8 mouse cellular contexts compared by ENCODE assay signal in the genomic region with DNA sequence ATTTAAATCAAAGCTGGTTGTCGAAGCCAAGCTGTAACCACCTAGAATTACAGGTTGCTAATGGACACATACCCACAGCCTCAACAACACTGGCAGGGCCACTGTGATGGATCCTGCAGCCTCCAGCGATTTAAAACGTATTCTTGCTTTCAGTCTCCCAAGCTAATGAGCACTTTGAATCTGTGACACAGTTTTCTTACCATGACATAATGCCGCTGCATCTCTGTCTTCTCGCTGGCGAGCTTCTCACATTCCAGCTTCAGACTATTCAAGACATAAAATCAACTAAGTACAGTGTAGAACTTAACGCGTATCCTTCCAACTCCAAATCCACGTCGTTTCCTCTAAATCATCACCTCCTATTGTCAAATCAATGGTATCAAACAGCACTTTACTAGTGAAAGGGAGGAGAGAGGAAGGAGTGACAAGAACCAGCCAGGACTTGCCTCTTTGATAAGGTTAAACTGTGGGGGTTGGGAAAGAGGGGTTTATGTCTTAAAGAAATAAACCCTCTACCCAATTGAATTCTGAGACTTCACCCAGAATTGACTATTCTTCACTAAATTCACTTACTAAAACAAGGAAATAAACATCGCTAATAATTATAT. TPM values are rescaled to one million over a fixed set of nuclear protein-coding genes. Genes with fewer than 3 reads are reported as not detected.
DNase-seq lines count a peak whose midpoint lies in the region; ATAC-seq and TF ChIP-seq lines count a peak whose summit lies in the region.

No protein-coding gene starts in this region.

- 39% methylated on average over 11 of the region's 11 CpGs for WGBS in lung, postnatal 0 days
- WGBS in limb, embryonic 13.5 days = 7% methylated on average over 11 of the region's 11 CpGs
- WGBS in stomach, embryonic 15.5 days = 31% methylated on average over 11 of the region's 11 CpGs

- H3K36me3 ChIP-seq in lung, postnatal 0 days (ENCODE audit: insufficient read depth, low read length) = peaks cover 6% of the 10 kb centered on the region; the same call in 1 of the 2 replicates
- H3K36me3 ChIP-seq in limb, embryonic 13.5 days = peaks cover 3% of the 10 kb centered on the region; the same call in 1 of the 2 replicates
- no peaks in the 10 kb centered on the region for H3K36me3 ChIP-seq in stomach, embryonic 15.5 days

- peaks cover 4% of the 10 kb centered on the region for H3K4me1 ChIP-seq in lung, postnatal 0 days (ENCODE audit: insufficient read depth, low read depth, low read length)
- peaks cover 39% of the 10 kb centered on the region for H3K4me1 ChIP-seq in limb, embryonic 13.5 days
- H3K4me1 ChIP-seq in stomach, embryonic 15.5 days = peaks cover 5% of the 10 kb centered on the region; the same call in 1 of the 2 replicates

- no peak for TF ChIP-seq CTCF in lung, postnatal 0 days (IDR thresholded peaks at IDR 0.05)

- H3K9me3 ChIP-seq in lung, postnatal 0 days (ENCODE audit: low read length) = no peaks in the 10 kb centered on the region
- H3K9me3 ChIP-seq in limb, embryonic 13.5 days = no peaks in the 10 kb centered on the region
- H3K9me3 ChIP-seq in stomach, embryonic 15.5 days = no peaks in the 10 kb centered on the region

- peak overlapping the region; percentile 92; the same call in 1 of the 2 replicates for H3K4me3 ChIP-seq in lung, postnatal 0 days (ENCODE audit: low read depth, low read length)
- H3K4me3 ChIP-seq in limb, embryonic 13.5 days = peak overlapping the region; percentile 79
- H3K4me3 ChIP-seq in stomach, embryonic 15.5 days (replicated peaks) = peak overlapping the region; percentile 88

- H3K27ac ChIP-seq in lung, postnatal 0 days (ENCODE audit: low read length) = no peak overlapping the region
- H3K27ac ChIP-seq in limb, embryonic 13.5 days = no peak overlapping the region
- H3K27ac ChIP-seq in stomach, embryonic 15.5 days = no peak overlapping the region

- H3K9ac ChIP-seq in lung, postnatal 0 days (replicated peaks; ENCODE audit: low read depth) = no peak overlapping the region
- H3K9ac ChIP-seq in limb, embryonic 13.5 days = peak overlapping the region; percentile 58
- no peak overlapping the region for H3K9ac ChIP-seq in stomach, embryonic 15.5 days

- intact Hi-C loops in gastrocnemius, postnatal 36 days (cut with DNase I) = loop anchor here (10.0 kb wide), 1 partner anchor 141 kb away; no protein-coding TSS in a partner anchor

- ATAC-seq in cerebellum, adult (ENCODE audit: insufficient number of reproducible peaks, low FRiP score, low TSS enrichment) = no peak
- ATAC-seq in lung, postnatal 0 days = no peak
- ATAC-seq in limb, embryonic 13.5 days (ENCODE audit: low FRiP score, low read depth) = no peak
- no peak for ATAC-seq in stomach, embryonic 15.5 days (ENCODE audit: insufficient read depth, low FRiP score, low read depth)

- H3K27me3 ChIP-seq in lung, postnatal 0 days (replicated peaks; ENCODE audit: insufficient read depth, low read length) = no peaks in the 10 kb centered on the region
- H3K27me3 ChIP-seq in limb, embryonic 13.5 days = no peaks in the 10 kb centered on the region
- no peaks in the 10 kb centered on the region for H3K27me3 ChIP-seq in stomach, embryonic 15.5 days (replicated peaks)

- H3K4me2 ChIP-seq in lung, postnatal 0 days (replicated peaks; ENCODE audit: low read depth, low read length) = peak overlapping the region; percentile 63
- peak overlapping the region; percentile 71 for H3K4me2 ChIP-seq in limb, embryonic 13.5 days (replicated peaks)
- peak overlapping the region; percentile 55 for H3K4me2 ChIP-seq in stomach, embryonic 15.5 days

- peak; percentile 25 for DNase-seq in cerebellum, adult 11-12 months
- no peak for DNase-seq in lung, postnatal 0 days (ENCODE audit: low spot score)
- no peak for DNase-seq in lung, postnatal 25 days (ENCODE audit: low spot score)
- DNase-seq in thymus, postnatal 14 days = no peak
- no peak for DNase-seq in gastrocnemius, postnatal 36 days

- TF ChIP-seq EP300 in lung, postnatal 0 days (IDR thresholded peaks at IDR 0.05) = no peak

RNA-seq across cellular contexts. Expression of a gene that starts 2.4 kb away (rescaled TPM):
- 12.1 and 12.9 TPM in 2 replicates for polyA plus RNA-seq in lung, postnatal 0 days (2015; fragmentation: Nextera tagmentation; extraction: Ambion mirVana)
- polyA plus RNA-seq in limb, embryonic 13.5 days (2015; fragmentation: Nextera tagmentation; extraction: Ambion mirVana) = 19.3 and 19.8 TPM in 2 replicates
- 16.7 and 17.1 TPM in 2 replicates for polyA plus RNA-seq in stomach, embryonic 15.5 days (2015; fragmentation: Nextera tagmentation; extraction: Ambion mirVana)
- 10 to 100 TPM; 19.6 to 20.5 TPM for total RNA-seq in gastrocnemius, postnatal 36 days (2021)
